Mouse (Mus musculus): ENCODE measurements around the gene Tmem91. TPM values are rescaled to one million over a fixed set of nuclear protein-coding genes. Genes with fewer than 3 reads are reported as not detected.

Gene Tmem91
- total RNA-seq, 1 experiment, result 0.94 TPM

- H3K9ac ChIP-seq (ENCODE audit: insufficient read depth, low read depth, low read length, poor library complexity, severe bottlenecking), result peak overlapping the region; percentile 66
- peak overlapping the region; percentile 84 to 86 for H3K4me3 ChIP-seq (ENCODE audit: insufficient read depth in 1 of 2, low read depth in 1 of 2, low read length in 2 of 2, poor library complexity in 1 of 2, severe bottlenecking in 1 of 2)
- H3K4me1 ChIP-seq (ENCODE audit: control insufficient read depth in 2 of 2, insufficient read depth in 2 of 2, low read length in 2 of 2, poor library complexity in 1 of 2), result peaks cover 6 to 11% of the 10 kb centered on the region in 2 experiments; a peak in 3 of 4 replicates
- peaks cover 17% of the 10 kb centered on the region for H3K36me3 ChIP-seq (ENCODE audit: control insufficient read depth, insufficient read depth, low read length, poor library complexity, severe bottlenecking)
- DNase-seq (ENCODE audit: low read depth, low spot score), result no peak
- no peak overlapping the region for H3K27ac ChIP-seq (ENCODE audit: insufficient read depth, low read depth, low read length, poor library complexity, severe bottlenecking)
- TF ChIP-seq ZNF384 (IDR thresholded peaks at IDR 0.05; ENCODE audit: low read depth, low read length) (no peak), ZC3H11A (IDR thresholded peaks at IDR 0.05; ENCODE audit: borderline replicate concordance, low read depth, low read length) (no peak), CHD2 (IDR thresholded peaks at IDR 0.05; ENCODE audit: low read depth, low read length) (no peak), MAFK (IDR thresholded peaks at IDR 0.05; ENCODE audit: insufficient read depth, low read depth, low read length) (no peak), HCFC1 (IDR thresholded peaks at IDR 0.05; ENCODE audit: borderline replicate concordance, insufficient read depth, low read length) (no peak)
- in situ Hi-C loops (cut with MboI; ENCODE audit: low sequenced_read_pairs in 2 of 2, unreplicated experiment in 2 of 2), result no loop called here
- H3K9me3 ChIP-seq (ENCODE audit: control insufficient read depth, insufficient read depth, low read depth, low read length), result no peaks in the 10 kb centered on the region
These were observed 17.2 kb downstream of the Tmem91 start for GRCm38 (mm10) chr7:25657785-25658184.

- Histone ChIP-seq H3K36me3 (ENCODE audit: control insufficient read depth, insufficient read depth, low read length, poor library complexity, severe bottlenecking) (peaks cover 4% of the 10 kb centered on the region; the same call in 1 of the 2 replicates), H3K4me1 (ENCODE audit: control insufficient read depth in 2 of 2, insufficient read depth in 2 of 2, low read length in 2 of 2, poor library complexity in 1 of 2) (peaks cover 6 to 12% of the 10 kb centered on the region in 2 experiments; a peak in 3 of 4 replicates), H3K4me3 (ENCODE audit: insufficient read depth in 1 of 2, low read depth in 1 of 2, low read length in 2 of 2, poor library complexity in 1 of 2, severe bottlenecking in 1 of 2) (peak overlapping the region; percentile 14 to 33; a peak in 2 of 4 replicates), H3K9ac (ENCODE audit: insufficient read depth, low read depth, low read length, poor library complexity, severe bottlenecking) (peak overlapping the region; percentile 56), H3K9me3 (ENCODE audit: control insufficient read depth, insufficient read depth, low read depth, low read length) (no peaks in the 10 kb centered on the region), H3K27ac (ENCODE audit: insufficient read depth, low read depth, low read length, poor library complexity, severe bottlenecking) (peak overlapping the region; percentile 76; the same call in 1 of the 2 replicates)
- TF ChIP-seq HCFC1 (IDR thresholded peaks at IDR 0.05; ENCODE audit: borderline replicate concordance, insufficient read depth, low read length), result no peak
- no peak for TF ChIP-seq MAFK (IDR thresholded peaks at IDR 0.05; ENCODE audit: insufficient read depth, low read depth, low read length)
- TF ChIP-seq ZNF384 (IDR thresholded peaks at IDR 0.05; ENCODE audit: low read depth, low read length), result peak; percentile 89
- no peak for TF ChIP-seq ZC3H11A (IDR thresholded peaks at IDR 0.05; ENCODE audit: borderline replicate concordance, low read depth, low read length)
- no peak for TF ChIP-seq CHD2 (IDR thresholded peaks at IDR 0.05; ENCODE audit: low read depth, low read length)
- in situ Hi-C loops (cut with MboI; ENCODE audit: low sequenced_read_pairs in 2 of 2, unreplicated experiment in 2 of 2), result no loop called here
- no peak for DNase-seq (ENCODE audit: low read depth, low spot score)
These were observed 19.2 kb downstream of the Tmem91 start for GRCm38 (mm10) chr7:25655601-25656428.

- DNase-seq (ENCODE audit: low read depth, low spot score), result no peak
- peaks cover 2% of the 10 kb centered on the region; the same call in 1 of the 2 replicates for H3K36me3 ChIP-seq (ENCODE audit: control insufficient read depth, insufficient read depth, low read length, poor library complexity, severe bottlenecking)
- H3K4me3 ChIP-seq (ENCODE audit: insufficient read depth in 1 of 2, low read depth in 1 of 2, low read length in 2 of 2, poor library complexity in 1 of 2, severe bottlenecking in 1 of 2), result no peak overlapping the region
- H3K4me1 ChIP-seq (ENCODE audit: control insufficient read depth in 2 of 2, insufficient read depth in 2 of 2, low read length in 2 of 2, poor library complexity in 1 of 2), result peaks cover 0 to 12% of the 10 kb centered on the region in 2 experiments; a peak in 2 of 4 replicates
- no peak overlapping the region for H3K9ac ChIP-seq (ENCODE audit: insufficient read depth, low read depth, low read length, poor library complexity, severe bottlenecking)
- TF ChIP-seq ZC3H11A (IDR thresholded peaks at IDR 0.05; ENCODE audit: borderline replicate concordance, low read depth, low read length) (no peak), ZNF384 (IDR thresholded peaks at IDR 0.05; ENCODE audit: low read depth, low read length) (no peak), CHD2 (IDR thresholded peaks at IDR 0.05; ENCODE audit: low read depth, low read length) (no peak), MAFK (IDR thresholded peaks at IDR 0.05; ENCODE audit: insufficient read depth, low read depth, low read length) (no peak), HCFC1 (IDR thresholded peaks at IDR 0.05; ENCODE audit: borderline replicate concordance, insufficient read depth, low read length) (no peak)
- H3K27ac ChIP-seq (ENCODE audit: insufficient read depth, low read depth, low read length, poor library complexity, severe bottlenecking), result no peak overlapping the region
- H3K9me3 ChIP-seq (ENCODE audit: control insufficient read depth, insufficient read depth, low read depth, low read length), result no peaks in the 10 kb centered on the region
- in situ Hi-C loops (cut with MboI; ENCODE audit: low sequenced_read_pairs in 2 of 2, unreplicated experiment in 2 of 2), result no loop called here
These were observed 22.7 kb downstream of the Tmem91 start for GRCm38 (mm10) chr7:25652244-25652759.

GRCm38 (mm10) chr7:25651281-25651680 is 23.7 kb downstream of the Tmem91 start:
- TF ChIP-seq HCFC1 (IDR thresholded peaks at IDR 0.05; ENCODE audit: borderline replicate concordance, insufficient read depth, low read length), result no peak
- TF ChIP-seq CHD2 (IDR thresholded peaks at IDR 0.05; ENCODE audit: low read depth, low read length), result no peak
- no peak for TF ChIP-seq MAFK (IDR thresholded peaks at IDR 0.05; ENCODE audit: insufficient read depth, low read depth, low read length)
- no peak for TF ChIP-seq ZC3H11A (IDR thresholded peaks at IDR 0.05; ENCODE audit: borderline replicate concordance, low read depth, low read length)
- no peak for TF ChIP-seq ZNF384 (IDR thresholded peaks at IDR 0.05; ENCODE audit: low read depth, low read length)
- in situ Hi-C loops (cut with MboI; ENCODE audit: low sequenced_read_pairs in 2 of 2, unreplicated experiment in 2 of 2), result no loop called here
- peaks cover 0 to 12% of the 10 kb centered on the region in 2 experiments; a peak in 2 of 4 replicates for H3K4me1 ChIP-seq (ENCODE audit: control insufficient read depth in 2 of 2, insufficient read depth in 2 of 2, low read length in 2 of 2, poor library complexity in 1 of 2)
- no peak overlapping the region for H3K27ac ChIP-seq (ENCODE audit: insufficient read depth, low read depth, low read length, poor library complexity, severe bottlenecking)
- H3K36me3 ChIP-seq (ENCODE audit: control insufficient read depth, insufficient read depth, low read length, poor library complexity, severe bottlenecking), result peaks cover 2% of the 10 kb centered on the region; the same call in 1 of the 2 replicates
- H3K9ac ChIP-seq (ENCODE audit: insufficient read depth, low read depth, low read length, poor library complexity, severe bottlenecking), result 0 out of 2 replicates have a peak overlapping the region, but pooled peaks have one; percentile 8
- DNase-seq (ENCODE audit: low read depth, low spot score), result no peak
- no peak overlapping the region for H3K4me3 ChIP-seq (ENCODE audit: insufficient read depth in 1 of 2, low read depth in 1 of 2, low read length in 2 of 2, poor library complexity in 1 of 2, severe bottlenecking in 1 of 2)
- H3K9me3 ChIP-seq (ENCODE audit: control insufficient read depth, insufficient read depth, low read depth, low read length), result no peaks in the 10 kb centered on the region

Data from ES-E14 (cell line).